Mouse (Mus musculus) layer of hippocampus, adult 8-10 months (tissue): Measurements from ENCODE around the gene Slit3. TPM values are rescaled to one million over a fixed set of nuclear protein-coding genes. Genes with fewer than 3 reads are reported as not detected.
A peak's percentile ranks its signal among the peaks of the same experiment; 100 is the strongest.

Experiments used
- DNase-seq, 2 experiments: peaks; one replicate each; pipeline ENCODE4 v3.0.0; 2022; ENCODE audit warnings: low spot score in 2 of 2
- microRNA-seq, 2 experiments: library from miRNA; unstranded; fragments of <30 nt; microRNA quantifications; one replicate each; pipeline ENCODE4 v1.2.0; 2022
- total RNA-seq, 4 experiments: library from RNA; stranded (reverse); gene quantifications; 2 replicates each; pipeline ENCODE4 v1.2.4; 2022

The Slit3 gene
- total RNA-seq, 4 experiments from 2014 or later, result 79.5 to 107 (median 95.7) TPM

DNA sequence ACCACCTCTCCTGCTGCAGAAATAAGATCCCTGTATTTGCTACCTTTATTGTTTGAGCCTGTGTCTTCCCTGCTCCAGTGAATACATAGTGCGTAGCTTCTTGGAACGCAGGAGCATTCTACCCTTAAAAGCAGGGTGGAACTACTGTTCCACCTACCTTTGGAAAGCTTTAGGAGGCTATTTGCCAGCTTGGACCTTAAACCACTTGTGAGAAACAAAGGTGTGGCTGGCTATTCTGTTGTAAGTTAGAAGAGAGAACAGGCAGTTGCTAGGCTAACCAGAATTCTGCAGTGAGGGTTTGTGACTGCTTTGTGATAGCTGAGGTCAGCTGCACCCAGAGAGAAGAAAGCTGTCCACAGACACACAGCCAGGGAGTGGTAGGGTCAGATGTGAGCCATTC lies 616.2 kb downstream of the Slit3 start:
- no peak for DNase-seq

DNA sequence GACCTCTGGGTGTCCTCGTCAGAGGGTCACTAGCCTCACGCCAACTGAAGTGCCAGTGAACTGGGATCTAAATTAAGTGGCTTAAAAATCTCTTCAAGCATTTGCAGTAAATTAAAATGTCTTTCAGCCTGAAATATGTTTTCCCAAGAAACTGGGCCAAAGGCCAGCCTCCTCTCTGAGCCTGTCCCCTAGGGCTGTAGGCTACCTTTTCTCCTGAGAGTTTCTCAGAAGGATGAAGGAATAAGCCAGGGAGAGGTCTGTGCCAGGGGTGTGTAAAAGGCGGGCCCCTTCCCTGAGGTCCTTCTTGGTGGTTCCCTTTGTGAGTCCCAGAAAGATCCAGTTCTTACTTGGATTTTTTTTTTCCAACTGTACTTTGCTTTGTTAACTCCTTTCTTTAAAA lies 617.1 kb downstream of the Slit3 start:
- no peak for DNase-seq

DNA sequence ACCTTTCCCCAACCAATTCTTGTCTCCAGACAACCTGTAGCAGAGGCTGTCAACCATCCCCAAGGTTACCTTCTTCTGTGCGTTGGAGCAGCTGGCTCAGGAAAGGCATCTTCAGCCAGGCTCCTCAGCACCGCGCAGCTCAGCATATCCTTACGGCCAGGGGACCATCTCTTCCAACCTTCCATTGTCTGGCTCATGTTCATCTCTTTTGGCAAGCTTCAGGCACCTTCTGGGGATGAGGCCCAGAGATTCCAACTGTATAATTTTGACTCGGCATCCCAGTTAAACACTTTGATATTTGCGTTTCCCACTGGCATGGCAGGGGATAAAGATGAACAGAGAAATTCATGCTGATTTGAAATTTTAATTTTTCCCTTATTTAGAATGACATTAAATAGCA lies 622.6 kb downstream of the Slit3 start:
- peak in 1 of 2 experiments; percentile 26 for DNase-seq

DNA sequence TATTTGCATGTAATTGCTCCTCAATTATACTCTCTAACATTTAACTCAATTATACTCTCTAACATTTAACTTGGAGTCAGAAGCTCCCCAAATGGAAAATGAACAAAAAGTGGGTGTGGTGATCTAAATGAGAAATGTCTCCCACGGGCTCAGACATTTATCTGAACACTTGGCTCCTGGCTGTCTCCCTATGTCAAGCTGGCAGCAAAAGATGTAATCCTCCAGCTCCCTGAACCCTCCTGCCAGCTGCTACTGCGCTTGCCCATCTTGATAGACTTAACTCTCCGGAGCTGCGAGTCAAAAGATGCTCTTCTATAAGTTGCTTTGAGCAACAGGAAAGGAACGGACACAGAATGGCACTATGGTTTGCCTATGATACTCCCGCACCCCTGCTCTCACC lies 623.5 kb downstream of the Slit3 start:
- peak in 1 of 2 experiments; percentile 40 for DNase-seq

DNA sequence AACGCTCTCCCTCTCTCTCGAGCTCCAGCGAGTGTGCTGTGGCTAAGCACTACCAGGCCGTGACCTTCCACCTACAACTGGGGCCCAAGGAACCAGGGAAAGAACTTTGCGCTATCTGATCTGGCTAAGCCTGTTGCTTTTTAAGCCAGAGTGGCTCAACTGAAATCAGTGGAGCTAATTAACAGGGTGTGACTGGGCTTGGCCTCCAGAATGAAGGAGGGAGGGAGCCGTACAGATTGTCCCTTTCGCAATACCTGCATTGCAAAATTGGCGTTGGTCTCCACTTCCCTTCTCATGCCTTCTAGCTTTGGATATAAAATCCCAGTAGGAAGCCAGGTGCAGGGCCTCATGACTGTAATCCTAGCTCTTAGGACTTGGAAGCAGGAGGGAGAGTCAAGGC lies 629.6 kb downstream of the Slit3 start:
- DNase-seq, result no peak

DNA sequence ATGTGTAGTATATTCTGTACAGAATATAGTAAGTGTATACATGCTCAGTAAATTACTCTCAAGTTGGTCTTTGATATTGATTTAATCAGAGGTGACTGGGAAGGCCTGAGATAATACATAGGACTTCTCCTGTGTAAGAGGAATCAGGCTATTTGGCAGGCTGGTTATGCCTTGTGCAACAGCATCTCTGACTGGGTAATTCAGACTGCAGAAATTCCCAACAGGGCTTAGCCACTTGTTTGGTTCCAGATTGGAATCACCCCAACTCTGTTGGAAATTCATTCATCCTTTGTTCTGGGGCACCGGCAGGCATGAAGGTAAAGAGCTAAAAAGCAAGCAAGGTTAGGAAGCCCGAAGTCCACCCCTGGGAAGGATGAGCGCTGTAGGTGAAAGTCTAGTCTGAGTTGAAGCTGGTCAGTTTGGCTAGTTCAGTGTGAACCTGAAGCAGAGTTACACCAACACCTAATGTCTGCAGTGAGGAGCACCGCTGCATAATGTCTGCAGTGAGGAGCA lies 633.9 kb downstream of the Slit3 start:
- DNase-seq, result no peak

DNA sequence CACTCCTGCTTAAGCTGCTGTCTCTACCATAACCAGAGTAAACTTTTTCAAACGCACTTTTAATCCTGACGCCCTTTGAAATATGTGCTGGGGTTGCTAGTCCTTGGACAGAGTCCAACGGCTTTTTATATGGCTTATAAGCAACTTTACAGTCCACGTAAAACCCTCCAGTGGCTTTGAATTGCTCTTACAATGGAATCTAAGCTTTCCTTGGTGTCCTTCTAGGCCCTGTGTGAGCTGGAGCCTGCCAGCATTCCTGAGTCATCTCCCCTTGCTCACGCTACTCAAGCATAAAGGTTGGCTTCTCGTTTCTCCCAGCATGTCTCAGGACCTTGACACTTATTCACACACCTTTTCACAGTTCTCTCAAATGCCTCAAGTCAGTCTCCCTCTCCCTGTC lies 634.5 kb downstream of the Slit3 start:
- DNase-seq, result no peak

DNA sequence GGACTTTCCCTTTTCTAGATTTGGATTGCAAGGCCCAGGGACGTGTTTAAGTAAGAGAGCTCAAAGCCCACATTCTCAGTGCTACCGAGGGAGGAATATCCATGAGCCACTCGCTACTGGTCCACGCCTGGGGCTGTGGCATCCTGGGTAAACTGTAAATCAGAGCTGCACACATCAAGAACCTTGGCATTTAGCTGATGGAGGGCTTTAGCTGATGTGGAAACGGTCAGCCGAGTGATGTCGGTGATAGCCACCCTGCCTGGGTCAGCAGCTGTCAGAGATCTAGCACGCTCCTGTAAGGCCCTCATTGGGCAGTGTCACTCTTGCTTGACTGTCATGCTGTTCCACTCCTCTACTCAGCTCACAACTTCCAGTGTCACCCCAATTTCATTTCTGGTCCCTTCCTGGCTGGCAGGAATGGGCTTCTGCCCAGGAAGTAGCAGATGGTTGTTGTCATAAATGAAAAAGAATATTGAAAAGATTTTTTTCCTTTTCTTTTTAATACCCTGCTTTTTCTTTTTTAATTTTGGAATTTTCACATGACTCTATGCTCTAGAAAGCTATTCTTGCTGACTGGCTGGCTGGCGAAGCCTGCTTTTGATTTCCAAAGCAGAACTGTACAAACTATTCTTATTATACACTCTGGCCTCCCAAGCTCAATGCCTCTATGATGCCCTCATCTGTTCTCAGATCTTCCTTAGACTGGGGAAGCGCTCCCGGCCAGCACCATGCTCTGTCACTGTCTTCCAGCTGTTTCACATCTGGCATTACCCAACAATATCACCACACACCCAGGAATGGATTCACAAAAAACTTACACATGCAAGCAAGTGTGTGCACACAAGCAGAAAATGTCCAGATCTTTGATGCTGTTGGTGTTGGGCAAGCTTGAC lies 635.6 kb downstream of the Slit3 start:
- DNase-seq, result no peak

Small RNA genes lying within 50 kb of the gene (microRNA-seq; reads per million reads assigned to microRNA genes)
- gene Mir218-2, result 261 to 272 reads per million in 2 experiments
